Mouse (Mus musculus) liver, postnatal 0 days (tissue): ENCODE measurements around the gene 1700088E04Rik. TPM values are rescaled to one million over a fixed set of nuclear protein-coding genes. Genes with fewer than 3 reads are reported as not detected.

Experiments
- ATAC-seq: fragments of 200-750 bp; cut with Nextera tagmentation; 2 replicates; pipeline ENCODE4 v1.8.0; 2017; ENCODE audit warnings: mild to moderate bottlenecking, moderate library complexity
- DNase-seq: peaks from one replicate; pipeline ENCODE4 v3.0.0-alpha.2; 2016
- H3K27ac ChIP-seq: fragments of 300-500 bp; sonication (generic); 2 replicates; pipeline ENCODE4 v1.5.1; 2014; ENCODE audit warnings: antibody characterized with exemption, moderate library complexity, mild to moderate bottlenecking, low read depth
- H3K27me3 ChIP-seq: fragments of 300-500 bp; sonication (generic); 2 replicates; pipeline ENCODE4 v1.6.1; 2014; ENCODE audit warnings: low read length, control low read depth, mixed read lengths; ENCODE audit not compliant: insufficient read depth
- H3K36me3 ChIP-seq: fragments of 300-500 bp; sonication (generic); replicated peaks from 2 replicates; pipeline ENCODE4 v1.6.1; 2014; ENCODE audit warnings: mild to moderate bottlenecking, control low read depth, low read length, moderate library complexity, mixed read lengths; ENCODE audit not compliant: insufficient read depth
- H3K4me1 ChIP-seq: fragments of 300-500 bp; sonication (generic); 2 replicates; pipeline ENCODE4 v1.6.1; 2014; ENCODE audit warnings: antibody characterized with exemption, mild to moderate bottlenecking, control low read depth; ENCODE audit not compliant: insufficient read depth
- H3K4me2 ChIP-seq: fragments of 300-500 bp; sonication (generic); 2 replicates; pipeline ENCODE4 v1.6.1; 2014; ENCODE audit warnings: low read depth, mild to moderate bottlenecking, low read length, moderate library complexity, mixed read lengths
- H3K4me3 ChIP-seq: fragments of 300-500 bp; sonication (generic); 2 replicates; pipeline ENCODE4 v1.5.1; 2014; ENCODE audit warnings: low read depth, low read length
- H3K9ac ChIP-seq: fragments of 300-500 bp; sonication (generic); replicated peaks from 2 replicates; pipeline ENCODE4 v1.6.1; 2014; ENCODE audit warnings: mild to moderate bottlenecking, moderate library complexity
- H3K9me3 ChIP-seq: fragments of 300-500 bp; sonication (generic); 2 replicates; pipeline ENCODE4 v1.6.1; 2016; ENCODE audit warnings: mild to moderate bottlenecking, control low read depth, low read length, mixed read lengths
- CTCF ChIP-seq: sonication (generic); IDR thresholded peaks from 2 replicates; pipeline ENCODE4 v1.5.1; 2016; ENCODE audit warnings: antibody characterized with exemption, low read depth
- EP300 ChIP-seq: IDR thresholded peaks from 2 replicates; pipeline ENCODE4 v1.6.1; 2016; ENCODE audit warnings: antibody characterized with exemption, low read depth, mild to moderate bottlenecking
- WGBS: fragments of 180-500 bp; shearing (Covaris S2); extraction: QIAGEN DNeasy Blood & Tissue Kit; methylation state at CpG from one replicate; pipeline ENCODE4 v1.1.7; 2014; ENCODE audit not compliant: insufficient replicate concordance; 5-methylcytosine and 5-hydroxymethylcytosine counted together
- polyA plus RNA-seq: library from polyadenylated mRNA; unstranded; fragments of >200 nt; fragmentation: Nextera tagmentation; extraction: Ambion mirVana; gene quantifications from 2 replicates; pipeline ENCODE4 v1.2.1, GENCODE M21; 2015

The 1700088E04Rik gene
- polyA plus RNA-seq, 1 experiment from 2014 or later: 1.2 TPM

DNA sequence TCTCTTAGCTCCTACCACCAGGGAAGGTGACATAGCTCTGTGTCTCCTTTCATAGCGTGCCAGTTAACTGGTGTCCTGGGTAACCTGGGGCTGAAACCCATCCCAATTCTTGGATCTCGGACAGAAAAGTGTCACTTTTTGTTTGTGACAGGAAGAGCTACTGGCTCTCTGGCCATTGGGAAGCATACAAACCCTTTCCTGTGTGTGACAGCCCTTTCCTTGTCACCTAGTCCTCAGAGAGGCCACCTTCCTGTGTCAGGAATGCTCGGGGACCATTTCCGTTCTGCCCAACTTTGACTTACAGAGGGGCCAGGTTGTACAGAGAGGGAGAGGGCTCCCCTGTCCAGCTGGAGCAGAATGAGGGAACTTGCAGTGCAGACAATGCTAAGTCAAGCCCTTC lies 41.6 kb downstream of the 1700088E04Rik start:
- H3K36me3 ChIP-seq: peaks cover 4% of the 10 kb centered on the region
- peak overlapping the region; percentile 48; the same call in 1 of the 2 replicates for H3K27ac ChIP-seq
- WGBS: 51% methylated on average over 4 of the region's 4 CpGs
- no peaks in the 10 kb centered on the region for H3K27me3 ChIP-seq
- ATAC-seq (no peak), DNase-seq (no peak)
- no peak overlapping the region for H3K9ac ChIP-seq
- no peaks in the 10 kb centered on the region for H3K9me3 ChIP-seq
- TF ChIP-seq CTCF (no peak), EP300 (no peak)
- no peak overlapping the region for H3K4me3 ChIP-seq
- H3K4me1 ChIP-seq: peaks cover 9% of the 10 kb centered on the region
- H3K4me2 ChIP-seq: no peak overlapping the region

GRCm38 (mm10) chr15:79098868-79099267 lies 42.2 kb downstream of the 1700088E04Rik start:
- Histone ChIP-seq H3K9ac (no peak overlapping the region), H3K4me1 (peaks cover 9% of the 10 kb centered on the region), H3K36me3 (peaks cover 10% of the 10 kb centered on the region), H3K27ac (peak overlapping the region; percentile 48; the same call in 1 of the 2 replicates), H3K27me3 (no peaks in the 10 kb centered on the region), H3K9me3 (no peaks in the 10 kb centered on the region), H3K4me2 (no peak overlapping the region), H3K4me3 (no peak overlapping the region)
- DNase-seq (no peak), ATAC-seq (peak; percentile 35; the same call in 1 of the 2 replicates)
- WGBS: 34% methylated on average over 7 of the region's 7 CpGs
- TF ChIP-seq EP300: no peak
- TF ChIP-seq CTCF: no peak

- H3K4me3 ChIP-seq: no peak overlapping the region
- H3K4me1 ChIP-seq: peaks cover 9% of the 10 kb centered on the region
- no peak for ATAC-seq
- peaks cover 15% of the 10 kb centered on the region for H3K36me3 ChIP-seq
- TF ChIP-seq CTCF (no peak), EP300 (no peak)
- H3K27ac ChIP-seq: peak overlapping the region; percentile 30; the same call in 1 of the 2 replicates
- no peak overlapping the region for H3K9ac ChIP-seq
- no peak overlapping the region for H3K4me2 ChIP-seq
- 70% methylated on average over 5 of the region's 5 CpGs for WGBS
- no peak for DNase-seq
- no peaks in the 10 kb centered on the region for H3K9me3 ChIP-seq
- no peaks in the 10 kb centered on the region for H3K27me3 ChIP-seq
Measured at GRCm38 (mm10) chr15:79098220-79098619, 42.8 kb downstream of the 1700088E04Rik start.

DNA sequence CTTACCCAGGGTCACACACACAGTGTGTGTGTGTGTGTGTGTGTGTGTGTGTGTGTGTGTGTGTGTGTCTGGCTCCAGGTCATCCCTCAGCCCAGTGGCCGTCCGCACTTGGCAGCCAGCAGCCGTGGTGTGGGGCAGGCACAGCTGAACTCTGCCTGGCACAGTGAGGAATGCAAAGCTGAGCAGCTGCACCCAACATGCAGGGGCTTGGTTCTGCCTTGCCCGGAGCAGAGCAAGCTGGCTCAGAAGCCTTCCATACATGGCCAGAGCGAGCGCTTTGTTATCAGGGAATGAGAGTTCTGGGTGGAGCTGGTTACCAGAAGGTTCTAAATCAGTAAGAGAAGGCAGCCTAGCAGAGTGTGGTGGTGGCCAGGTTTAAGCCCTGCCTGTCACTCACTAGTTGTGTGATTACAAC lies 43.4 kb downstream of the 1700088E04Rik start:
- Histone ChIP-seq H3K4me2 (no peak overlapping the region), H3K27me3 (no peaks in the 10 kb centered on the region), H3K4me3 (no peak overlapping the region), H3K27ac (no peak overlapping the region), H3K9me3 (no peaks in the 10 kb centered on the region), H3K9ac (no peak overlapping the region), H3K4me1 (peaks cover 9% of the 10 kb centered on the region), H3K36me3 (peaks cover 18% of the 10 kb centered on the region)
- DNase-seq: peak; percentile 24
- peak; percentile 47 for ATAC-seq
- WGBS: 43% methylated on average over 6 of the region's 6 CpGs
- no peak for TF ChIP-seq CTCF
- no peak for TF ChIP-seq EP300

GRCm38 (mm10) chr15:79097135-79097534 lies 43.9 kb downstream of the 1700088E04Rik start:
- Histone ChIP-seq H3K9me3 (no peaks in the 10 kb centered on the region), H3K27me3 (no peaks in the 10 kb centered on the region), H3K4me1 (peaks cover 9% of the 10 kb centered on the region), H3K27ac (no peak overlapping the region), H3K36me3 (peaks cover 22% of the 10 kb centered on the region), H3K9ac (no peak overlapping the region), H3K4me2 (no peak overlapping the region), H3K4me3 (no peak overlapping the region)
- TF ChIP-seq CTCF: no peak
- TF ChIP-seq EP300: no peak
- ATAC-seq (no peak), DNase-seq (no peak)
- 34% methylated on average over 2 of the region's 2 CpGs for WGBS

DNA sequence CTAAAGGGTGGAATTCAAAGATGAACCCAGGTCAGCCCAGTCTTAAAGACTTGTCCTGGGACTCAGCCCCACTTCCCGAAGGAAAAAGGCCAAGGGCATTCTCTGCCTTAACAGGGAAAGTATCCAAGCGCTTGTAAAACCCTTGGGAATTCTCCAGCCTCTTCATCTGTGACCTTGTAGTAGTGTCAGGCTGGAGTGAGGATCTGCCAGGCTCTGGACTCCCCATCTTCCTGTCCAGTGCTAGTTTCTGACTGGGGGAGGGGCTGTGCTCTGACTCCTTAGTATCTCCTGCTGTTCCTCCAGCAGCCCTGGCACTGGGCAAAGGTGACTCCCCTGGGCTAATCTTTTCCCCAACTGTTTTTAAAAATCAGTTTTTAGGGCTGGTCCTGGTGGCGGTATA lies 44.5 kb downstream of the 1700088E04Rik start:
- H3K36me3 ChIP-seq: peaks cover 27% of the 10 kb centered on the region
- TF ChIP-seq EP300 (no peak), CTCF (no peak)
- DNase-seq (no peak), ATAC-seq (no peak)
- no peak overlapping the region for H3K4me2 ChIP-seq
- H3K9me3 ChIP-seq: no peaks in the 10 kb centered on the region
- H3K9ac ChIP-seq: no peak overlapping the region
- no peak overlapping the region for H3K4me3 ChIP-seq
- H3K4me1 ChIP-seq: peaks cover 9% of the 10 kb centered on the region
- WGBS: 72% methylated on average over 3 of the region's 3 CpGs
- H3K27ac ChIP-seq: no peak overlapping the region
- no peaks in the 10 kb centered on the region for H3K27me3 ChIP-seq

DNA sequence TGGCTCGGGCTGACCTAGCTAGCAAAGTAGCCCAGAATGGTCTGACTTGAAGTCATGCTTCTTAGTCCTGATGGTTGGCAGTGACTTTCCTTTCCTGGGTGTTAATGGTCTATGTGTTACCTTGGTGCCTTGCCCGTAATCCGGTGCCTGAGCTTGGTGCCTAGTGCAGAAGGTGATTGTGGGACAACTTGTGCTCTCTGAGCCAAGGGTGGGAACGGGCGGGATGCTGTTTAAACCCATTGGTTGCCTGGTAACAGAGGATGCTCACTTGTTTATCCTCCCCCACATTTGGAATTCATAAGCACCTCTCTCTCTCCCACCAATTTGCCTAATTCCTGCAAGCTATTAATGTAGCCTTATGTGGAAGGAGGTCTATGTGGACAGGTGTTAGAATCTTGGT lies 45.6 kb downstream of the 1700088E04Rik start:
- ATAC-seq (no peak), DNase-seq (no peak)
- Histone ChIP-seq H3K27ac (no peak overlapping the region), H3K36me3 (peaks cover 37% of the 10 kb centered on the region), H3K9ac (no peak overlapping the region), H3K4me2 (no peak overlapping the region), H3K4me3 (no peak overlapping the region), H3K4me1 (peaks cover 9% of the 10 kb centered on the region), H3K27me3 (no peaks in the 10 kb centered on the region), H3K9me3 (no peaks in the 10 kb centered on the region)
- TF ChIP-seq CTCF (no peak), EP300 (no peak)
- WGBS: 86% methylated on average over 5 of the region's 5 CpGs
